Mouse (Mus musculus) natural killer cell, adult 2 months (primary cell): ENCODE results near the gene Smtnl1.
"Not testable (repeated sequence)": the region's sequence is repeated elsewhere in the genome, so short reads cannot be mapped to it uniquely, and the experiment has no call there.

ENCODE experiments used
- DNase-seq, 2 experiments: peaks; one replicate each; pipeline ENCODE4 v3.0.0; 2022; ENCODE audit warnings: low spot score in 2 of 2

The Smtnl1 gene

GRCm38 (mm10) chr2:84838993-84839980 is 16.8 kb upstream of the Smtnl1 start:
- no peak for DNase-seq

- no peak for DNase-seq
Measured at GRCm38 (mm10) chr2:84838593-84838949, 16.1 kb upstream of the Smtnl1 start, which contains the start of gene Slc43a1. Gene Slc43a1, plus strand, starts transcription at chr2:84838850.

GRCm38 (mm10) chr2:84837817-84838592 is 15.6 kb upstream of the Smtnl1 start:
- no peak for DNase-seq

- peak in 1 of 2 experiments; percentile 17 for DNase-seq
Measured at GRCm38 (mm10) chr2:84837107-84837506, 14.7 kb upstream of the Smtnl1 start.

GRCm38 (mm10) chr2:84831666-84832391 is 9.4 kb upstream of the Smtnl1 start:
- peak; percentile 66 to 81 for DNase-seq

GRCm38 (mm10) chr2:84827283-84827920 is 5.0 kb upstream of the Smtnl1 start:
- DNase-seq, result no peak

- DNase-seq, result peak; percentile 83 to 84
Measured at GRCm38 (mm10) chr2:84826488-84827282, 4.2 kb upstream of the Smtnl1 start, which contains the start of gene Timm10. Gene Timm10, plus strand, starts transcription at chr2:84826997.

GRCm38 (mm10) chr2:84823237-84823636 is 785 bp upstream of the Smtnl1 start:
- no peak for DNase-seq

GRCm38 (mm10) chr2:84819861-84820260 is 2.6 kb downstream of the Smtnl1 start:
- no peak for DNase-seq

GRCm38 (mm10) chr2:84812676-84813075 is 9.8 kb downstream of the Smtnl1 start:
- DNase-seq, result no peak

GRCm38 (mm10) chr2:84811880-84812279 is 10.6 kb downstream of the Smtnl1 start:
- DNase-seq, result no peak

- peak; percentile 68 to 79 for DNase-seq
Measured at GRCm38 (mm10) chr2:84810886-84811577, 11.4 kb downstream of the Smtnl1 start.

- no peak for DNase-seq
Measured at GRCm38 (mm10) chr2:84810526-84810885, 11.9 kb downstream of the Smtnl1 start.

- no peak for DNase-seq
Measured at GRCm38 (mm10) chr2:84809330-84809729, 13.1 kb downstream of the Smtnl1 start.

- DNase-seq, result no peak
Measured at GRCm38 (mm10) chr2:84806546-84806945, 15.9 kb downstream of the Smtnl1 start.

- DNase-seq, result no peak
Measured at GRCm38 (mm10) chr2:84803963-84804362, 18.5 kb downstream of the Smtnl1 start.

- not testable (repeated sequence) for DNase-seq
Measured at GRCm38 (mm10) chr2:84801223-84801622, 21.2 kb downstream of the Smtnl1 start.

GRCm38 (mm10) chr2:84800304-84800703 is 22.1 kb downstream of the Smtnl1 start:
- DNase-seq, result no peak

- peak; percentile 21 to 51 for DNase-seq
Measured at GRCm38 (mm10) chr2:84799041-84799561, 23.4 kb downstream of the Smtnl1 start.
